Comparison of ENCODE assay signal across 22 mouse cellular contexts in genomic region chr11:49554033-49554432, GRCm38 (mm10). TPM values are rescaled to one million over a fixed set of nuclear protein-coding genes. Genes with fewer than 3 reads are reported as not detected.
DNase-seq lines count a peak whose midpoint lies in the region; TF ChIP-seq lines count a peak whose summit lies in the region.
"Not testable (repeated sequence)": the region's sequence is repeated elsewhere in the genome, so short reads cannot be mapped to it uniquely, and the experiment has no call there.
"Had no signal": no experiment of that assay in that cellular context is flagged by ENCODE, and none has a peak within 500 bp of the region (broad histone marks: within the 10 kb centered on the region; RNA-seq: fewer than 3 reads in every experiment).

No protein-coding gene starts in this region.

- H3K9me3 ChIP-seq in ES-E14 (ENCODE audit: control insufficient read depth, insufficient read depth, low read depth, low read length) = not testable (repeated sequence)

- in situ Hi-C loops in ES-E14 (cut with MboI; ENCODE audit: low sequenced_read_pairs in 2 of 2, unreplicated experiment in 2 of 2) = not testable (repeated sequence)

- TF ChIP-seq POLR2A in brain, embryonic 14.5 days (IDR thresholded peaks at IDR 0.05; ENCODE audit: borderline replicate concordance, extremely low read depth, insufficient read depth, insufficient read length, poor library complexity, severe bottlenecking); embryonic fibroblast, embryonic 13.5 days (IDR thresholded peaks at IDR 0.05; ENCODE audit: low read depth, low read length): not testable (repeated sequence)

- peak; percentile 2 for DNase-seq in ES-E14 (ENCODE audit: low read depth, low spot score)
- peak; percentile 7 for DNase-seq in brain, embryonic 14.5 days (ENCODE audit: low read depth)
- DNase-seq in induced T-regulatory cell, adult 2 months (ENCODE audit: low read depth) = peak; percentile 2
- peak; percentile 25 to 32 for DNase-seq in left cerebral cortex, postnatal 14 days (ENCODE audit: low spot score in 2 of 2)
- DNase-seq in mesoderm, embryonic 11.5 days (ENCODE audit: low read depth, low spot score) = peak; percentile 1
- peak; percentile 4 for DNase-seq in telencephalon, adult 2 months (ENCODE audit: low read depth, low spot score)

- H3K27ac ChIP-seq in ES-E14 (ENCODE audit: insufficient read depth, low read depth, low read length, poor library complexity, severe bottlenecking); embryonic fibroblast, embryonic 13.5 days (ENCODE audit: insufficient read depth, low read length): not testable (repeated sequence)

- TF ChIP-seq CTCF in brain, embryonic 14.5 days (IDR thresholded peaks at IDR 0.05; ENCODE audit: borderline replicate concordance, extremely low read depth, insufficient read depth, insufficient read length) = peak; percentile 29; the same call in 1 of the 2 replicates
- TF ChIP-seq CTCF in embryonic fibroblast, embryonic 13.5 days (IDR thresholded peaks at IDR 0.05; ENCODE audit: borderline replicate concordance, insufficient read depth, low read length) = peak; percentile 65; the same call in 1 of the 2 replicates

- not testable (repeated sequence) for H3K36me3 ChIP-seq in ES-E14 (ENCODE audit: control insufficient read depth, insufficient read depth, low read length, poor library complexity, severe bottlenecking)

- not testable (repeated sequence) for H3K4me3 ChIP-seq in ES-E14 (ENCODE audit: insufficient read depth in 1 of 2, low read depth in 1 of 2, low read length in 2 of 2, poor library complexity in 1 of 2, severe bottlenecking in 1 of 2); embryonic fibroblast, embryonic 13.5 days (ENCODE audit: insufficient read depth, low read length)

- H3K4me1 ChIP-seq in ES-E14 (ENCODE audit: control insufficient read depth in 2 of 2, insufficient read depth in 2 of 2, low read length in 2 of 2, poor library complexity in 1 of 2); embryonic fibroblast, embryonic 13.5 days (ENCODE audit: control insufficient read depth, insufficient read depth, low read length): not testable (repeated sequence)

- intact Hi-C loops in left cerebral cortex, postnatal 14 days (cut with DNase I) = not testable (repeated sequence)

- not testable (repeated sequence) for H3K9ac ChIP-seq in ES-E14 (ENCODE audit: insufficient read depth, low read depth, low read length, poor library complexity, severe bottlenecking)

RNA-seq across cellular contexts. Expression of gene Olfr1380, which starts 2.6 kb away (rescaled TPM):
- total RNA-seq in ES-E14 (2012; rRNA removed) = not detected in 2 replicates
- not detected in 2 replicates for polyA plus RNA-seq in brain, embryonic 14.5 days (2012; rRNA removed)
- not detected in 2 replicates for polyA plus RNA-seq in embryonic fibroblast, embryonic 13.5 days (2011; ENCODE audit: insufficient read length, low read depth, missing spikeins)
- not detected for total RNA-seq in left cerebral cortex, postnatal 14 days (2021)
- total RNA-seq: adrenal gland, postnatal 25 days; gastrocnemius, postnatal 36 days; megakaryocyte, adult 5-6 weeks had no signal
- polyA plus RNA-seq: embryonic facial prominence, embryonic 13.5 days; forebrain, embryonic 15.5 days; heart, embryonic 16.5 days; hindbrain, embryonic 10.5 days; inflammation-experienced regulatory T-cells, adult 6 months; limb, embryonic 13.5 days; liver, embryonic 13.5 days; midbrain, embryonic 15.5 days; neural tube, embryonic 15.5 days; stomach, embryonic 15.5 days; thymus, postnatal 0 days; urinary bladder, adult 2 months had no signal

RNA-seq across cellular contexts. Expression of gene Olfr1381, which starts 10.8 kb away (rescaled TPM):
- not detected in 2 replicates for total RNA-seq in ES-E14 (2012; rRNA removed)
- not detected in 2 replicates for polyA plus RNA-seq in brain, embryonic 14.5 days (2012; rRNA removed)
- not detected in 2 replicates for polyA plus RNA-seq in embryonic fibroblast, embryonic 13.5 days (2011; ENCODE audit: insufficient read length, low read depth, missing spikeins)
- not detected for total RNA-seq in left cerebral cortex, postnatal 14 days (2021)
- total RNA-seq: adrenal gland, postnatal 25 days; gastrocnemius, postnatal 36 days; megakaryocyte, adult 5-6 weeks had no signal
- polyA plus RNA-seq: embryonic facial prominence, embryonic 13.5 days; forebrain, embryonic 15.5 days; heart, embryonic 16.5 days; hindbrain, embryonic 10.5 days; inflammation-experienced regulatory T-cells, adult 6 months; limb, embryonic 13.5 days; liver, embryonic 13.5 days; midbrain, embryonic 15.5 days; neural tube, embryonic 15.5 days; stomach, embryonic 15.5 days; thymus, postnatal 0 days; urinary bladder, adult 2 months had no signal

RNA-seq across cellular contexts. Expression of gene Olfr1382, which starts 26.0 kb away (rescaled TPM):
- total RNA-seq in ES-E14 (2012; rRNA removed) = not detected in 2 replicates
- polyA plus RNA-seq in brain, embryonic 14.5 days (2012; rRNA removed) = not detected in 2 replicates
- polyA plus RNA-seq in embryonic fibroblast, embryonic 13.5 days (2011; ENCODE audit: insufficient read length, low read depth, missing spikeins) = not detected in 2 replicates
- total RNA-seq in left cerebral cortex, postnatal 14 days (2021) = not detected
- total RNA-seq: adrenal gland, postnatal 25 days; gastrocnemius, postnatal 36 days; megakaryocyte, adult 5-6 weeks had no signal
- polyA plus RNA-seq: embryonic facial prominence, embryonic 13.5 days; forebrain, embryonic 15.5 days; heart, embryonic 16.5 days; hindbrain, embryonic 10.5 days; inflammation-experienced regulatory T-cells, adult 6 months; limb, embryonic 13.5 days; liver, embryonic 13.5 days; midbrain, embryonic 15.5 days; neural tube, embryonic 15.5 days; stomach, embryonic 15.5 days; thymus, postnatal 0 days; urinary bladder, adult 2 months had no signal

RNA-seq across cellular contexts. Expression of gene Olfr1383, which starts 34.6 kb away (rescaled TPM):
- not detected in 2 replicates for total RNA-seq in ES-E14 (2012; rRNA removed)
- not detected in 2 replicates for polyA plus RNA-seq in brain, embryonic 14.5 days (2012; rRNA removed)
- not detected in 2 replicates for polyA plus RNA-seq in embryonic fibroblast, embryonic 13.5 days (2011; ENCODE audit: insufficient read length, low read depth, missing spikeins)
- under 1 TPM in 1 of 2 experiments, not detected in 1; 0.53 TPM for total RNA-seq in left cerebral cortex, postnatal 14 days (2021)
- total RNA-seq: adrenal gland, postnatal 25 days; megakaryocyte, adult 5-6 weeks had no signal
- polyA plus RNA-seq: embryonic facial prominence, embryonic 13.5 days; forebrain, embryonic 15.5 days; heart, embryonic 16.5 days; hindbrain, embryonic 10.5 days; inflammation-experienced regulatory T-cells, adult 6 months; limb, embryonic 13.5 days; liver, embryonic 13.5 days; midbrain, embryonic 15.5 days; neural tube, embryonic 15.5 days; stomach, embryonic 15.5 days; thymus, postnatal 0 days; urinary bladder, adult 2 months had no signal

RNA-seq across cellular contexts. Expression of gene Olfr1384, which starts 47.5 kb away (rescaled TPM):
- not detected in 2 replicates for total RNA-seq in ES-E14 (2012; rRNA removed)
- polyA plus RNA-seq in brain, embryonic 14.5 days (2012; rRNA removed) = not detected in 2 replicates
- polyA plus RNA-seq in embryonic fibroblast, embryonic 13.5 days (2011; ENCODE audit: insufficient read length, low read depth, missing spikeins) = not detected in 2 replicates
- total RNA-seq in left cerebral cortex, postnatal 14 days (2021) = under 1 TPM; 0.34 to 0.35 TPM
- total RNA-seq: adrenal gland, postnatal 25 days; gastrocnemius, postnatal 36 days; megakaryocyte, adult 5-6 weeks had no signal
- polyA plus RNA-seq: embryonic facial prominence, embryonic 13.5 days; forebrain, embryonic 15.5 days; heart, embryonic 16.5 days; hindbrain, embryonic 10.5 days; inflammation-experienced regulatory T-cells, adult 6 months; limb, embryonic 13.5 days; liver, embryonic 13.5 days; midbrain, embryonic 15.5 days; neural tube, embryonic 15.5 days; stomach, embryonic 15.5 days; thymus, postnatal 0 days; urinary bladder, adult 2 months had no signal
